Mouse (Mus musculus): ENCODE results near the gene Batf.

Gene Batf

GRCm38 (mm10) chr12:85726729-85727397, 40.4 kb downstream of the Batf start:
- DNase-seq (ENCODE audit: extremely low spot score) = no peak

DNA sequence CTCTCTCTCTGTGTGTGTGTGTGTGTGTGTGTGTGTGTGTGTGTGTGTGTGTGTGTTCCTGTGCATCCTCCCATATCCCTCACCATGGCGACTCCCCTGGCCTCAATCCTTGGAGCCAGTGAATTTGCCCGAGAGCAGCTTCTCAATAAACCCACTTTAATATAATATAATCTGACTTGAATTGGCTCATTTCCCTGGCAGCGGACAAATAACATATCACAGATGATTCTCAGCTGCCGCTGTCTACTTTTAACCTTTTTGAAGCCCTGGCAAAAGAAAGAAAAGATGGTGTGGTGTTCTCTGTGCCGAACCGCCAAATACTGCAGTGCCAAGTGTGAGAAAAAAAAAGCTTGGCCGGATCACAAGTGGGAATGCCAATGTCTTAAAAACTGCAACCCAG, 41.7 kb downstream of the Batf start:
- no peak for DNase-seq (ENCODE audit: extremely low spot score)

DNA sequence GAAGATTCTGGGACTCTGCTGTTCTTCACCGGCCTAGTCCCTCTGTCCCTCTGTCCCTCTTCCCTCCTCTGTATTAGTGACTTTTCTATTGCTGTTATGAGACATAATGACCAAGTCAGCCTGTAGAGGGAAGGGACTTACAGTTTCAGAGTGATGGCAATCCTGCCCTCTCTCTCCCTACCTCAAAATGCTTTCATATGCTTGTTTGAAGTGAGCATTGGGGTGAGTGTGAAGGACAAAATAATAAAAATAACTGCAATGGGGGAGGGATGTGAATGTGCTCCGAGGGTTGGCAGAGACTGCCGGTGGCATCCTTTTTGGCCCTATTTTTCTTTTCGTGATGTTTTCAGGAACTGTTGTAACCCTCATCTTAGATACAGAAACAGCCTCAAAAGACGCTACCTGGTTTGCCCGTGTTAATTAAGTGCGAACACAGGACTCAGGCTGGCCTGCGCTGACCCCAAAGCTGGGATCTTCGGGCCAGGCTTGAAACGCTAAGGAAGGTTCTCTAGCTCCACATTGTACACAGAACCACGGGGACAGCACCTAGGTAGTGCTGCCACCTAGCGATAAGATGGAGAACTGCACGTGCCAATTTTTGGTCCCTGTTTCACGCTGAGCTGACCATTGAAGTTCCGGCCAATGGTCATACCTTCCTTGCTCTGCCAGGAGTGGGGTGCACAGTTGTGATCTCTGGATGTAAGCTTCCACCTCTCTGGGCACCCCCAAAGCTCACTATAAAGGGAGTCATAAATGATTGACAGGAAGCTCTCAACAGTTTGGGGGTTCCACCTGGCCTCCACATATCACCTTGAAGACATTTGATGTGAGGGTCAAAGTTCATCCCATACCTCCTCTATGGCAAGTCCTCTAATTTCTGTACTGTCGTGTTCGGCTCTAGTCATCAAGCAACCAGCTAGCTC, 42.8 kb downstream of the Batf start:
- DNase-seq (ENCODE audit: extremely low spot score) = peak; percentile 63

GRCm38 (mm10) chr12:85729945-85730290, 43.4 kb downstream of the Batf start:
- no peak for DNase-seq (ENCODE audit: extremely low spot score)

DNA sequence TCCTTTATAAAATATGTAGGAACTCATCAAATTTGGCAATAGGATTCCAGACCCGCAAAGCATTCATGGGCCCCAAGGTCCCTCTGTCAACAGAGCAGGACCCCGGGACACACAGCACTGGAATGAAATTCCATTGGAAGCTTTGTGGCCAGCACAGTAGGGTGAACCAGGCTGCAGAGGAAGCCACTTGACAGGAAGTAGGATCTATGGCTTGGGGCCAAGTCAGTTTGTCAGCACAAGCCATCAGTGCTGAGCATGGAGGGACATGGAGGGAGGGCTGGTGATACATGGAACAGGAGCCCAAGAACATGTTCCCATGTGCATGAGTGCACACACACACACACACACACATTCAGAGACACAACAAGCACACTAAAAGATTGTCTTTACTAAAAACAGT, 49.7 kb downstream of the Batf start:
- DNase-seq (ENCODE audit: extremely low spot score) = no peak

DNA sequence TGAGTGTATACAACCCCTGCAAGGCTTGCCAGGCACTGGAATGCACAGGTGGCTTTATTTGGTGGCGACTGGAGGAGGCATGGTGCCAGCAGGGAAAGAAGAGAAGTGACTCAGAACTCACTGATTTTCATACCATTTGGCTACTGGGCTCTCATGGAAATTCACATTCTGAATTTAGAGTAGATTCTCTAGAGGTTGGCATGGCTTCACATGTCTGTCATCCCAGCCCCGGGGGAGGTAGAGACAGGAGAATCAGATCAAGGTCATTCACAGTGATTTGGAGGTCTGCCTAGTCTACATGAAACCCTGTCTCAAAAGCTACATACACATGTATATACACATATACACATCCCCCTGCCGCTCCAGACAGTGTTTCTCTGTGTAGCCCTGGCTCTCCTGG, 50.5 kb downstream of the Batf start:
- DNase-seq (ENCODE audit: extremely low spot score) = no peak

DNA sequence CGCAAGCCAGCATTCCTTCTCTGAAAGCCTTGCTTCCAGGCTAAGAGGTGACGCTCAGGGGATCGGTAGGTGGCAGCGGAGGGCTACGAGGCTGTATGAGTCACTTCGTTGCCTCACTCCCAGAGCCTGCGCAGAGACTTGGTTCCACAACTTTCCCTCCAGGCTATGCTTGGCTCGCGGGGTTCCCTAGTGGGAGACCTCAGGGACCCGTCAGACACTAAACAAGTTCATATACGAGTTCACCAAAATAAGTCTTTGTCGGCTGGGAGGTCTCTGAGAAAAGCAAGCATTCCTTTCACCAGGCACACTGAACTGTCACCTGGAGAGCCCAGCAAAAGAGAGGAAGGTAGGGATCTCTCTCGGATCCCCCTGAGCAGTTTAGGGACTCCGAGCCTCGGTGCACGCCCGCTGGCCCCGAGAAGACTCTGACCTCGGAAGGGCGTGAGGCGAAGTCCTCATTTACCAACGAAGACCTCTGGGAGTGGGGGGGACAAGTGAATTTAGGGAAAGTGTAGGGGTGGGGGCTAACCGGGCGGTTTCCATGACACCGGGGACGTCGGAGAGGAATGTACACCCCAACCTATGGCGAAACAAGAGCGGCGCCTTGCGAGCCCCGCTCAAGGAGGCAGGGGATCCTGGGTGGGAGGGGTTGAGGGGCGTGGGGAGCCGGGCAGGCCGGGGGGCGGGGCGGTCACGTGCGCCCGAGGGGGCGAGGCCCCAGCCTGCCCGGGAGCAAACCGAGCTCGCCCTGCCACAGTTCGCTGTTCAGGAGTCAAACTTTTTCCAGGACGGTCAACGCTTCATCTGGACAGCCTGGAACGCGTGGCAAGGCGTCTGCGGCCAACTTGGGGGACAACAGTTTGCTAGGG, 59.6 kb downstream of the Batf start, which contains the start of gene Flvcr2:
Gene Flvcr2, plus strand, starts transcription at position 713 of the 869 bp plus-strand sequence.
- DNase-seq (ENCODE audit: extremely low spot score) = peak; percentile 77

DNA sequence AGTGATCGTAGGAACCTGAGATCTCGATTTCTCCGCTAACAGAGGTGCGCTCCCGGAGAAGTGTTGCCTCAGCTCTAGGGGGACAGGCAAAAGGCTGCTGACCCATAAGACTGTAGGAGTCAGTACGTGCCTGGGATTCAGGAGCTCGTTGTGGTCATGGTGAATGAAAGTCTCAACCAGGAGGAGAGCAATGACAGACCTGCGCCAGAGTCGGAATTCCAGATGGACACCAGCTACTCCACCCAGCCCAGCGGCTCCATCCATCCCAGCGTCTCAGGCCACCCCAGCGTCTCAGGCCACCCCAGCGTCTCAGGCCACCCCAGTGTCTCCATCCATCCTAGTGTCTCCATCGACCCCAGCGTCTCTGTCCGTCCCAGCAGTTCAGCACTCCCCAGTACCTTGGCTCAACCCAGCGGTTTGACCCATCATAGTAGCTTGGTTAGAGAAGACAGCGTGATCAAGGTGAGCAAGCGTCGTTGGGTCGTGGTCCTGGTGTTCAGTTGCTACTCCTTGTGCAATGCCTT, 60.3 kb downstream of the Batf start:
- DNase-seq (ENCODE audit: extremely low spot score) = no peak

GRCm38 (mm10) chr12:85747343-85747742, 60.9 kb downstream of the Batf start:
- no peak for DNase-seq (ENCODE audit: extremely low spot score)

DNA sequence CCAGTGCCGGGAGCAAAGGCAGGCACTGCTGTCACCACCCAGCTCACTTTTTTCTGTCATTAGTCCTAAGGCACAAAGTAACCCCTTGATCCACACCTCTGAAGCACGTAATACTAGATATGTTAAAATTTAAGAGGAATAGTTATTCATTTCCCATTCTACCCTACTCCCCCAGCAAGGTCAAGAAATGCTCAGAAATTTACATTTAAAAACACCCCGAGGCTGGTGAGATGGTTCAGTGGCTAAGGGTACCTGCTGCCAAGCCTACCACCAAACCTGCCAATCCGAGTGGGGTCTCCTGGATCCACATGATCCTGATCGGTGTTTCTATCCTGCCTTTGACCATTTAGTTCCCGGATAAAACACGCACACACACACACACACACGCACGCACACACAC, 63.4 kb downstream of the Batf start:
- DNase-seq (ENCODE audit: extremely low spot score) = no peak

DNA sequence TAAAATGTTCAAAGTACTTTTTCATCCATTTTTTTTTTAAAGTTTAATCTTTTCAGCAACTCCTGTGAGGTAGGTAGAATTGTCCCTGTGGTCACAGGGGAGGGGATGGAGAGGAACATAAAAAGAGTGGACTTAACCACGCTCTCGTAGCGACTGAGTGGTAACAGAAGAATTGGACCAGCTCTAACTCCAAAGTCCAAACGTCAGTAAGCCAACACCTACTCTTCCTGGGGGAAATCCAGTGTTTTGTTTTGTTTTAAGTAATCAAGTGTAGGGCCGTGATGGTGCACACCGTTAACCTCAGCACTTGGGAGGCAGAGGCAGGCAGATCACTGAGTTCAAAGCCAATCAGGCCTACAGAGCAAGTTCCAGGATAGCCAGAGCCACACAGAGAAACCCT, 65.6 kb downstream of the Batf start:
- no peak for DNase-seq (ENCODE audit: extremely low spot score)

- DNase-seq (ENCODE audit: extremely low spot score) = no peak
Measured at GRCm38 (mm10) chr12:85753223-85753622, 66.8 kb downstream of the Batf start.

GRCm38 (mm10) chr12:85754611-85755265, 68.3 kb downstream of the Batf start:
- no peak for DNase-seq (ENCODE audit: extremely low spot score)

- DNase-seq (ENCODE audit: extremely low spot score) = no peak
Measured at GRCm38 (mm10) chr12:85756455-85756854, 70.0 kb downstream of the Batf start.

- DNase-seq (ENCODE audit: extremely low spot score) = no peak
Measured at GRCm38 (mm10) chr12:85757074-85757473, 70.6 kb downstream of the Batf start.

All from embryo, embryonic 9.5 days (tissue).